Mouse (Mus musculus) liver, embryonic 14.5 days (tissue): ENCODE results near the gene B3gnt9. TPM values are rescaled to one million over a fixed set of nuclear protein-coding genes. Genes with fewer than 3 reads are reported as not detected.
"Not testable (repeated sequence)": the region's sequence is repeated elsewhere in the genome, so short reads cannot be mapped to it uniquely, and the experiment has no call there.

Experiments
- ATAC-seq: fragments of 200-750 bp; cut with Nextera tagmentation; 2 replicates; pipeline ENCODE4 v1.8.0; 2017; ENCODE audit warnings: moderate number of reproducible peaks, mild to moderate bottlenecking, moderate library complexity; ENCODE audit not compliant: insufficient read depth
- DNase-seq, 3 experiments: peaks; one replicate each; pipeline ENCODE4 v3.0.0-alpha.2; 2012 to 2013; ENCODE audit warnings: low read depth in 3 of 3, low spot score in 3 of 3
- H3K27ac ChIP-seq: fragments of 300-500 bp; sonication (generic); 2 replicates; pipeline ENCODE4 v1.5.1; 2014; ENCODE audit warnings: moderate library complexity, mild to moderate bottlenecking, control low read depth, inconsistent platforms
- H3K27me3 ChIP-seq: fragments of 300-500 bp; sonication (generic); 2 replicates; pipeline ENCODE4 v1.6.1; 2014; ENCODE audit warnings: mild to moderate bottlenecking, low read length, moderate library complexity; ENCODE audit not compliant: control insufficient read depth, insufficient read depth
- H3K36me3 ChIP-seq: fragments of 300-500 bp; sonication (generic); replicated peaks from 2 replicates; pipeline ENCODE4 v1.6.1; 2014; ENCODE audit warnings: low read depth; ENCODE audit not compliant: control insufficient read depth, insufficient read depth
- H3K4me1 ChIP-seq, 2 experiments: fragments of 200-500 bp in 1 of 2; fragments of 300-500 bp in 1 of 2; sonication (generic) in 1 of 2; replicated peaks; 2 replicates each; pipeline ENCODE4 v1.6.1; 2012 to 2014; ENCODE audit warnings: antibody characterized with exemption in 1 of 2, inconsistent platforms in 1 of 2, low read length in 1 of 2; ENCODE audit not compliant: control insufficient read depth in 2 of 2, insufficient read depth in 2 of 2
- H3K4me2 ChIP-seq: fragments of 300-500 bp; sonication (generic); 2 replicates; pipeline ENCODE4 v1.6.1; 2014; ENCODE audit warnings: low read depth, mild to moderate bottlenecking, control low read depth, moderate library complexity
- H3K4me3 ChIP-seq, 2 experiments: fragments of 200-500 bp in 1 of 2; fragments of 300-500 bp in 1 of 2; sonication (generic) in 1 of 2; 2 replicates each; pipeline ENCODE4 v1.5.1; 2012 to 2014; ENCODE audit warnings: low read depth in 2 of 2, low read length in 2 of 2, mild to moderate bottlenecking in 2 of 2, control low read depth in 1 of 2, inconsistent platforms in 1 of 2, moderate library complexity in 1 of 2; ENCODE audit not compliant: insufficient read depth in 1 of 2
- H3K9ac ChIP-seq: fragments of 300-500 bp; sonication (generic); replicated peaks from 2 replicates; pipeline ENCODE4 v1.6.1; 2014; ENCODE audit warnings: mild to moderate bottlenecking, control low read depth, moderate library complexity
- H3K9me3 ChIP-seq: fragments of 300-500 bp; sonication (generic); 2 replicates; pipeline ENCODE4 v1.6.1; 2016; ENCODE audit warnings: low read length, mixed read lengths; ENCODE audit not compliant: control insufficient read depth
- CTCF ChIP-seq: IDR thresholded peaks from 2 replicates; pipeline ENCODE4 v1.5.1; 2016; ENCODE audit warnings: antibody characterized with exemption, low read depth, control low read depth
- EP300 ChIP-seq: IDR thresholded peaks from 2 replicates; pipeline ENCODE4 v1.6.1; 2016; ENCODE audit warnings: antibody characterized with exemption, low read depth
- WGBS: fragments of 180-500 bp; shearing (Covaris S2); extraction: QIAGEN DNeasy Blood & Tissue Kit; methylation state at CpG from one replicate; pipeline ENCODE4 v1.1.7; 2014; ENCODE audit not compliant: insufficient replicate concordance; 5-methylcytosine and 5-hydroxymethylcytosine counted together
- polyA plus RNA-seq, 2 experiments: library from polyadenylated mRNA; depleted of rRNA in 1 of 2; stranded (reverse) in 1 of 2; unstranded in 1 of 2; fragments of >200 nt; fragmentation: Nextera tagmentation in 1 of 2; extraction: Ambion mirVana in 1 of 2; gene quantifications; 2 replicates each; pipeline versions ENCODE4 v1.2.1 to v1.2.3; 2012 to 2014

The B3gnt9 gene
- polyA plus RNA-seq, 2 experiments, result 1.6 to 2.3 TPM

DNA sequence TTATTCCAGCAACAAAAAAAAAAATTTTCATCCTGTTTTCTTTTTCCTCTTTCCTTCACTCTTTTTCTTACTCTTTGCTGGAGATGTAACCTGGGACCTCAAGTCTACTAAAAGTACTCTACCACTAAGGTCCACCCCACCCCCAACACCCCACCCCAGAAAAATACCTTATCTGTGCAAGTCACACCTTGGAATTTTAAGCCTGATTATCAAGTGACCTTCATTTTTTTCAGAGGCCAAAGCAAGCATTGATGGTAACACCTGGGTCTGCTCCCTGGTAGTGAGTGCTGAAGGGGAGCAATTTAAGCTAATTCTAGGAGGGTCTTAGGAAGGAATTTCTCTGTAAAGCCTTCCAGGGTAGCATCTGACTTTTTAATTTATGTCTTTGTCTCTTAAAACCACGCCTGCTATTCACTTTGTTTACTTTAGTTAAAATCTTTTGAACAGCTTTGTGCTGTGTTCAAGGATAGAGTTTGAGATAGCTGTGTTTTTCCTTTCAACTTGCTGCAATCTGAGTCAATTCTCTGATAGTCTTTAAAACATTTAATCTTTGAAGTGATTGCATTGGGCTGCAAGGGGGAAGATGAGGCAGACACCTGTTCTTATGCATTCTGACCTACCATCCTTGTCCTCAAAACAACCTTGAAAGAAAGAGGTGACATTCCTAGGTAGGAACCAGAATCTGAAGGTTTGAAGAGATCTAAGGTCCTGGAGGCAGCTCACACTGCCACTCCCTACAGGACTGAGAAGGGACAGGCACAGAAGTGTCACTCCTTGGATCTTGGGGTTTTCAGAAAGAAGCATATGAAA, 21.6 kb downstream of the B3gnt9 start:
- Histone ChIP-seq H3K9ac (no peak overlapping the region; the same call in 1 of the 2 replicates), H3K36me3 (peaks cover 10% of the 10 kb centered on the region), H3K4me2 (peak overlapping the region; percentile 41), H3K27me3 (no peaks in the 10 kb centered on the region), H3K27ac (no peak overlapping the region), H3K4me3 (no peak overlapping the region), H3K4me1 (peaks cover 11 to 14% of the 10 kb centered on the region in 2 experiments), H3K9me3 (no peaks in the 10 kb centered on the region)
- ATAC-seq, result no peak; the same call in 1 of the 2 replicates
- TF ChIP-seq EP300 (no peak), CTCF (no peak)
- whole genome bisulfite sequencing, result 58% methylated on average over 1 of the region's 1 CpGs
- no peak for DNase-seq

- not testable (repeated sequence) for H3K36me3 ChIP-seq
- WGBS, result 79% methylated on average over 4 of the region's 4 CpGs
Measured at GRCm38 (mm10) chr8:105232321-105232693, 22.6 kb downstream of the B3gnt9 start.

DNA sequence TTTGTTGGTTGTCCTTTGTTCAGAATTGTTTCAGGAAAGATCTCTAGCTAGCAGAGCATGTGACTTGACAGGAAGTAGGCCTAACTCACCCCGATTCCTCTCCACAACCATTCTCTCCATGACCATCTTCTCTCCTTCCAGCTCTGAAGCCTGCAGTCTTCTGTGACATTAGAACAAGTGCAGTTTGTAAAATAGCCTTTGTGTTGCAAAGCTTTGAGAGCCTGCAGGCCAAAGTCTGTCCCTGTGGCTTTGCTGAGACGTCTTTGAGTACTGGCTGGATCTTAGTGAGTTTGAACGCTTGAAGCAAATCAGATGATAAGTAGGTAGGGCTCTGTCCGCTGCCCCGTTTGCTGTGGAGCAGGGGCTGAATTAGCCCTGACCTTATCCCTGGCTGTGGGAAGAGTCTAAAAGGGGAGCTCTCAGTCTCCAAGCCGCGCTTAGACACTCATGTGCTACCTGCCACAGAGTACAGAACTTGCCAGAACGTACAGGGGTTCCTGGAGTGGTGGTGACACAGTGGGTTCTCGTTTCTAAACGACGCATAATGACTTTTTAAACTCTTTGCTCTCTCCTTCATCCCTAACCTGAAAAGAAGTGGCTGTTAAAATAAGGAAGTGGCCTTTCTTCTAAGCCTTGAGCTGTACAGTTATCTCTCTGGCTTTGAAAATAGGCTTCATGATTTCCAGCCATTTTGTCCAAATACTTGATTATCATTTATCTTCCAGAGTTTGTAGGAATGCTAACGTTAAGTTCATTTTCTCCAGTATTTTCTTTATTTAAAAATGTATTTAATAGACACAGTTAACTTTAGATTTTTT, 23.2 kb downstream of the B3gnt9 start:
- TF ChIP-seq CTCF (no peak), EP300 (no peak)
- Histone ChIP-seq H3K9ac (no peak overlapping the region), H3K4me3 (no peak overlapping the region), H3K4me2 (no peak overlapping the region), H3K27me3 (no peaks in the 10 kb centered on the region), H3K27ac (no peak overlapping the region), H3K9me3 (no peaks in the 10 kb centered on the region), H3K36me3 (peaks cover 10% of the 10 kb centered on the region), H3K4me1 (peaks cover 11 to 14% of the 10 kb centered on the region in 2 experiments)
- no peak for ATAC-seq
- WGBS, result 67% methylated on average over 12 of the region's 12 CpGs
- no peak for DNase-seq

More at GRCm38 (mm10) chr8:105232321-105232693, 22.6 kb downstream of the B3gnt9 start:
- DNase-seq, H3K4me3 ChIP-seq, H3K4me2 ChIP-seq, H3K27ac ChIP-seq, H3K9me3 ChIP-seq, ATAC-seq, H3K27me3 ChIP-seq, H3K9ac ChIP-seq: not testable (repeated sequence)
- H3K4me1 ChIP-seq, result peaks cover 11 to 12% of the 10 kb centered on the region in 2 experiments

- Histone ChIP-seq H3K4me2 (peak overlapping the region; percentile 94), H3K4me3 (peak overlapping the region; percentile 94 to 99), H3K4me1 (peaks cover 3 to 14% of the 10 kb centered on the region in 2 experiments), H3K27me3 (no peaks in the 10 kb centered on the region), H3K9ac (peak overlapping the region; percentile 97), H3K36me3 (no peaks in the 10 kb centered on the region; the same call in 1 of the 2 replicates), H3K9me3 (no peaks in the 10 kb centered on the region), H3K27ac (peak overlapping the region; percentile 85)
- WGBS, result 16% methylated on average over 6 of the region's 6 CpGs
- TF ChIP-seq EP300, result no peak
- no peak for TF ChIP-seq CTCF
- peak in 2 of 3 experiments; percentile 9 to 38 for DNase-seq
- no peak for ATAC-seq
Measured at GRCm38 (mm10) chr8:105225917-105226316, 29.0 kb downstream of the B3gnt9 start.

DNA sequence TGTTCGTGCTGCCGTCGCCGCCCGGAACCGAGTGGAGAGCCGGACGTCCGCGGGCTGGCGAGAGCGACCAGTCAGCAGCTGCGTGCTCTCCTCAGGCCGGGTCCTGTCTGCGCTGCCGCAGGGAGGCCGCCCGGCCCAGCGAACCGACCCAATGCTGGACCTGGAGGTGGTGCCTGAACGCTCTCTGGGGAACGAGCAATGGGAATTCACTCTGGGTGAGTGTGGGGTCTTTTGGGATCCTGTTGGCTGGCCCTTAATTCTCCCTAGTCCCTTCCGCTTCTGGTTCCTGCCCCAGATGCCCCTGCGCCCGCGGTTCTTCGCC, 29.7 kb downstream of the B3gnt9 start:
- TF ChIP-seq EP300, result no peak
- no peak for TF ChIP-seq CTCF
- Histone ChIP-seq H3K4me1 (peaks cover 3 to 14% of the 10 kb centered on the region in 2 experiments), H3K4me3 (peak overlapping the region; percentile 94 to 99), H3K9ac (peak overlapping the region; percentile 97), H3K27ac (peak overlapping the region; percentile 85), H3K27me3 (no peaks in the 10 kb centered on the region), H3K36me3 (no peaks in the 10 kb centered on the region; the same call in 1 of the 2 replicates), H3K4me2 (peak overlapping the region; percentile 94), H3K9me3 (no peaks in the 10 kb centered on the region)
- DNase-seq (no peak), ATAC-seq (no peak; the same call in 1 of the 2 replicates)
- 0% methylated on average over 27 of the region's 27 CpGs for WGBS
